Mouse (Mus musculus): ENCODE measurements around the gene Selenos. TPM values are rescaled to one million over a fixed set of nuclear protein-coding genes. Genes with fewer than 3 reads are reported as not detected.

Gene Selenos
- polyA plus RNA-seq, 1 experiment = 50.9 TPM

GRCm38 (mm10) chr7:66134154-66134553 is 54.7 kb downstream of the Selenos start:
- peaks cover 98% of the 10 kb centered on the region for H3K79me2 ChIP-seq (ENCODE audit: control insufficient read depth, insufficient read depth)
- no peak overlapping the region for H3K4me3 ChIP-seq
- H3ac ChIP-seq (ENCODE audit: control insufficient read depth, insufficient read length) = no peak overlapping the region
- no peaks in the 10 kb centered on the region for H3K27me3 ChIP-seq (ENCODE audit: control insufficient read depth, insufficient read depth, insufficient read length)
- TF ChIP-seq MAX (IDR thresholded peaks at IDR 0.05; ENCODE audit: low read depth) = no peak
- TF ChIP-seq MYOD1 (IDR thresholded peaks at IDR 0.05; ENCODE audit: control insufficient read depth in 1 of 3, insufficient read length in 2 of 3, low read depth in 2 of 3) = no peak
- no peak for TF ChIP-seq TCF3 (IDR thresholded peaks at IDR 0.05; ENCODE audit: insufficient read length, low read depth)
- TF ChIP-seq REST (IDR thresholded peaks at IDR 0.05; ENCODE audit: insufficient read depth, insufficient read length) = no peak
- TF ChIP-seq TCF12 (IDR thresholded peaks at IDR 0.05; ENCODE audit: insufficient read depth, poor library complexity, severe bottlenecking) = no peak
- TF ChIP-seq POLR2A (IDR thresholded peaks at IDR 0.05; ENCODE audit: insufficient read length, low read depth) = no peak
- TF ChIP-seq MYOG (IDR thresholded peaks at IDR 0.05; ENCODE audit: control insufficient read depth in 1 of 3, insufficient read depth in 1 of 3, insufficient read length in 2 of 3, low read depth in 2 of 3) = no peak
- TF ChIP-seq USF1 (IDR thresholded peaks at IDR 0.05; ENCODE audit: low read depth) = no peak
- no peak for TF ChIP-seq E2F4 (IDR thresholded peaks at IDR 0.05; ENCODE audit: insufficient read depth)
- no peak for TF ChIP-seq SRF (IDR thresholded peaks at IDR 0.05; ENCODE audit: control insufficient read depth, insufficient read length, low read depth)
- no peak for TF ChIP-seq CEBPB (IDR thresholded peaks at IDR 0.05; ENCODE audit: insufficient read depth, poor library complexity, severe bottlenecking)
- TF ChIP-seq POLR2AphosphoS2 (IDR thresholded peaks at IDR 0.05; ENCODE audit: insufficient read length, low read depth) = no peak
- peaks cover 3% of the 10 kb centered on the region for H3K36me3 ChIP-seq (ENCODE audit: control insufficient read depth, insufficient read depth)
- H3K4me2 ChIP-seq (ENCODE audit: low read depth) = no peak overlapping the region

- TF ChIP-seq REST (IDR thresholded peaks at IDR 0.05; ENCODE audit: insufficient read depth, insufficient read length) (no peak), SRF (IDR thresholded peaks at IDR 0.05; ENCODE audit: control insufficient read depth, insufficient read length, low read depth) (no peak), POLR2A (IDR thresholded peaks at IDR 0.05; ENCODE audit: insufficient read length, low read depth) (no peak), E2F4 (IDR thresholded peaks at IDR 0.05; ENCODE audit: insufficient read depth) (no peak)
- no peaks in the 10 kb centered on the region for H3K27me3 ChIP-seq (ENCODE audit: control insufficient read depth, insufficient read depth, insufficient read length)
Observed at GRCm38 (mm10) chr7:66135644-66136043, 56.2 kb downstream of the Selenos start.

GRCm38 (mm10) chr7:66136187-66136586 is 56.7 kb downstream of the Selenos start:
- Histone ChIP-seq H3K36me3 (ENCODE audit: control insufficient read depth, insufficient read depth) (peaks cover 8% of the 10 kb centered on the region), H3K27me3 (ENCODE audit: control insufficient read depth, insufficient read depth, insufficient read length) (no peaks in the 10 kb centered on the region), H3K4me3 (no peak overlapping the region), H3ac (ENCODE audit: control insufficient read depth, insufficient read length) (no peak overlapping the region), H3K79me2 (ENCODE audit: control insufficient read depth, insufficient read depth) (peaks cover 98% of the 10 kb centered on the region), H3K4me2 (ENCODE audit: low read depth) (no peak overlapping the region)
- TF ChIP-seq TCF3 (IDR thresholded peaks at IDR 0.05; ENCODE audit: insufficient read length, low read depth) (no peak), E2F4 (IDR thresholded peaks at IDR 0.05; ENCODE audit: insufficient read depth) (no peak), TCF12 (IDR thresholded peaks at IDR 0.05; ENCODE audit: insufficient read depth, poor library complexity, severe bottlenecking) (no peak), REST (IDR thresholded peaks at IDR 0.05; ENCODE audit: insufficient read depth, insufficient read length) (no peak)

More at GRCm38 (mm10) chr7:66135644-66136043, 56.2 kb downstream of the Selenos start:
- peaks cover 8% of the 10 kb centered on the region for H3K36me3 ChIP-seq (ENCODE audit: control insufficient read depth, insufficient read depth)
- no peak overlapping the region for H3K4me3 ChIP-seq
- H3K4me2 ChIP-seq (ENCODE audit: low read depth) = peak overlapping the region; percentile 5
- H3K79me2 ChIP-seq (ENCODE audit: control insufficient read depth, insufficient read depth) = peaks cover 98% of the 10 kb centered on the region
- no peak overlapping the region for H3ac ChIP-seq (ENCODE audit: control insufficient read depth, insufficient read length)

- H3ac ChIP-seq (ENCODE audit: control insufficient read depth, insufficient read length) = no peak overlapping the region
- no peak overlapping the region for H3K4me2 ChIP-seq (ENCODE audit: low read depth)
- H3K36me3 ChIP-seq (ENCODE audit: control insufficient read depth, insufficient read depth) = peaks cover 13% of the 10 kb centered on the region
- H3K27me3 ChIP-seq (ENCODE audit: control insufficient read depth, insufficient read depth, insufficient read length) = no peaks in the 10 kb centered on the region
- peaks cover 98% of the 10 kb centered on the region for H3K79me2 ChIP-seq (ENCODE audit: control insufficient read depth, insufficient read depth)
- TF ChIP-seq MYOD1 (IDR thresholded peaks at IDR 0.05; ENCODE audit: control insufficient read depth in 1 of 3, insufficient read length in 2 of 3, low read depth in 2 of 3) (peak in 1 of 3 experiments; percentile 25), MYOG (IDR thresholded peaks at IDR 0.05; ENCODE audit: control insufficient read depth in 1 of 3, insufficient read depth in 1 of 3, insufficient read length in 2 of 3, low read depth in 2 of 3) (peak in 1 of 3 experiments; percentile 22), REST (IDR thresholded peaks at IDR 0.05; ENCODE audit: insufficient read depth, insufficient read length) (no peak)
- H3K4me3 ChIP-seq = no peak overlapping the region
Observed at GRCm38 (mm10) chr7:66137309-66137708, 57.9 kb downstream of the Selenos start.

- no peaks in the 10 kb centered on the region for H3K27me3 ChIP-seq (ENCODE audit: control insufficient read depth, insufficient read depth, insufficient read length)
- H3ac ChIP-seq (ENCODE audit: control insufficient read depth, insufficient read length) = no peak overlapping the region
- no peak overlapping the region for H3K4me3 ChIP-seq
- H3K79me2 ChIP-seq (ENCODE audit: control insufficient read depth, insufficient read depth) = peaks cover 98% of the 10 kb centered on the region
- no peak overlapping the region for H3K4me2 ChIP-seq (ENCODE audit: low read depth)
- TF ChIP-seq TCF3 (IDR thresholded peaks at IDR 0.05; ENCODE audit: insufficient read length, low read depth) (no peak), MYOG (IDR thresholded peaks at IDR 0.05; ENCODE audit: control insufficient read depth in 1 of 3, insufficient read depth in 1 of 3, insufficient read length in 2 of 3, low read depth in 2 of 3) (no peak), USF1 (IDR thresholded peaks at IDR 0.05; ENCODE audit: low read depth) (no peak), MYOD1 (IDR thresholded peaks at IDR 0.05; ENCODE audit: control insufficient read depth in 1 of 3, insufficient read length in 2 of 3, low read depth in 2 of 3) (no peak), REST (IDR thresholded peaks at IDR 0.05; ENCODE audit: insufficient read depth, insufficient read length) (no peak), POLR2A (IDR thresholded peaks at IDR 0.05; ENCODE audit: insufficient read length, low read depth) (no peak), CEBPB (IDR thresholded peaks at IDR 0.05; ENCODE audit: insufficient read depth, poor library complexity, severe bottlenecking) (no peak), MAX (IDR thresholded peaks at IDR 0.05; ENCODE audit: low read depth) (no peak), TCF12 (IDR thresholded peaks at IDR 0.05; ENCODE audit: insufficient read depth, poor library complexity, severe bottlenecking) (no peak), POLR2AphosphoS2 (IDR thresholded peaks at IDR 0.05; ENCODE audit: insufficient read length, low read depth) (no peak), SRF (IDR thresholded peaks at IDR 0.05; ENCODE audit: control insufficient read depth, insufficient read length, low read depth) (no peak), E2F4 (IDR thresholded peaks at IDR 0.05; ENCODE audit: insufficient read depth) (no peak)
- peaks cover 14% of the 10 kb centered on the region for H3K36me3 ChIP-seq (ENCODE audit: control insufficient read depth, insufficient read depth)
Observed at GRCm38 (mm10) chr7:66138301-66138700, 58.9 kb downstream of the Selenos start.
